Mouse (Mus musculus) thymus, adult 2 months (tissue): ENCODE measurements around the gene Rbm20.

Source experiments
- CTCF ChIP-seq: fragments of 200-500 bp; IDR thresholded peaks from 2 replicates; pipeline ENCODE4 v1.5.1; 2012; ENCODE audit warnings: mild to moderate bottlenecking, control low read depth, low read length, moderate library complexity, borderline replicate concordance; ENCODE audit not compliant: control insufficient read depth, poor library complexity, insufficient read depth; ENCODE audit errors: extremely low read depth
- POLR2A ChIP-seq: fragments of 200-500 bp; IDR thresholded peaks from 2 replicates; pipeline ENCODE4 v1.6.1; 2012; ENCODE audit warnings: mild to moderate bottlenecking, low read length, control low read depth, moderate library complexity; ENCODE audit not compliant: control insufficient read depth, poor library complexity, insufficient read depth; ENCODE audit errors: extremely low read depth

DNA sequence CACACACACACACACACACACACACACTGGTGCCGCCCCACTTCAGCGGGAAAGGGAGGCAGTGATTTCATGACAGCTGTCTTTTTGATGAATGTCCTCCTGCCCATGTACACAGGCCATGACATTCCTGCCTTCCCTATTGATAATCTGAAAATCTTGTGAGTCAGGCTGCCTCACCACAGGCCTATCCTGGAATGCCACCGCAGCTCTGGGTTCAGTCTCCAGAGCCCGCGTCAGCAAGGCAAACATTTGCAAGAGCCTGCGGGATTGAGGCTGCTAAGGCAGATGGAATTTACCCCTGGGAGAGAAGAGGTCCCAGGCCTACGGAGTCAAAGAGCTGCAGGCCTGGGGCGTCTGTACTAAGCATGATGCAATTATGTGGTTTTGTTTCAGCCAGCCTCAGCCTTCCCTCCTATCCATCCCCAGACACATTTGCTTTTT is 54.7 kb downstream of the Rbm20 start:
- no peak for TF ChIP-seq POLR2A
- TF ChIP-seq CTCF: no peak
